Mouse (Mus musculus) liver, embryonic 14.5 days (tissue): ENCODE measurements around the gene Glis2.

Experiments used
- CTCF ChIP-seq: IDR thresholded peaks from 2 replicates; pipeline ENCODE4 v1.5.1; 2016; ENCODE audit warnings: antibody characterized with exemption, low read depth, control low read depth
- EP300 ChIP-seq: IDR thresholded peaks from 2 replicates; pipeline ENCODE4 v1.6.1; 2016; ENCODE audit warnings: antibody characterized with exemption, low read depth

DNA sequence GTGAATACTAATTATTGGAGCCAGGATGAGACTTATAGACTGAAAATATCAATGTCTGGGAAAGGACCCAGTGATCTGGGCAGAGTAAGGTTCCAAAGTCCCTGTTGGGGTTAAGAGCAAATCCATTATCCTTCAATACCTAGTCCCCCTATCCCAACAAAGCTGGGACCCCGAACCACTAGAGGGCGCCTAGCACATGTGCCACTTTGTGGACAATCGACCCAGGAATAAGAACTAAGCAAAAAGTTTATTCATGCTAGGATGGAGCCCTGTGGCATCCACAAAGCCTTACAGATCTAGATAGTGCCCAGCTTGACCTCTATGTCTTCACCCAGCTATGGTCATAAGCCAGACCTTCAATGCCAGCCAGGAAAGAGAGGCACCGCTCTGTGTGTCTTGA lies 26.6 kb upstream of the Glis2 start:
- TF ChIP-seq CTCF (peak; percentile 90), EP300 (no peak)
